Mouse (Mus musculus): ENCODE measurements around the gene Lrrtm4. TPM values are rescaled to one million over a fixed set of nuclear protein-coding genes. Genes with fewer than 3 reads are reported as not detected.
A peak's percentile ranks its signal among the peaks of the same experiment; 100 is the strongest.

Lrrtm4 gene
- polyA plus RNA-seq, 1 experiment from 2014 or later, result 8.7 TPM

GRCm38 (mm10) chr6:80352307-80352706, 333.6 kb downstream of the Lrrtm4 start:
- no peak overlapping the region for H3K4me2 ChIP-seq (replicated peaks)
- WGBS, result 79% methylated on average over 1 of the region's 1 CpGs
- no peak for ATAC-seq
- H3K27ac ChIP-seq, result no peak overlapping the region
- no peak overlapping the region for H3K9ac ChIP-seq (replicated peaks)
- H3K4me1 ChIP-seq (replicated peaks), result no peaks in the 10 kb centered on the region
- no peaks in the 10 kb centered on the region for H3K27me3 ChIP-seq
- H3K9me3 ChIP-seq, result no peaks in the 10 kb centered on the region
- no peaks in the 10 kb centered on the region for H3K36me3 ChIP-seq
- H3K4me3 ChIP-seq (replicated peaks), result no peak overlapping the region

DNA sequence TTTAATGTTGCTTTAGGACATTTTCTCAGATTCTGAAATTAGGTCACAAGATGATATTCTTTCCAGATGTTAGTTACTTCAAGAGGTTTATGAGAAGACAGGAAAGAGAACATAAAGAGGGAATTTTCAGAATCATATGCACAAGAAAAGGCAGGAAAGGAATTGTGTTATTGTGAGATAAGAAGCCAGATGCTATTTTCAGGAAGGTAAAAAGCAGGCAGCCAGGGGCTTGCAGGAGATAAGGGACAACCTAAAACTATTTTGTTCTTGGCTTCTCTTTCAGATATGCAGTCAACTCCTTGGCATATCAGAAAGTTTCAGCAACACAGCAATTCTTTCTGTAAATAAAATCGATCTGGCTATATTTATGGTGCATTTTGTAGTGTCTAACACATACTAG, 338.4 kb downstream of the Lrrtm4 start:
- Histone ChIP-seq H3K27ac (no peak overlapping the region), H3K4me2 (replicated peaks) (no peak overlapping the region), H3K9ac (replicated peaks) (no peak overlapping the region), H3K4me3 (replicated peaks) (no peak overlapping the region), H3K27me3 (no peaks in the 10 kb centered on the region), H3K4me1 (replicated peaks) (no peaks in the 10 kb centered on the region), H3K36me3 (no peaks in the 10 kb centered on the region), H3K9me3 (no peaks in the 10 kb centered on the region)
- 91% methylated on average over 1 of the region's 1 CpGs for WGBS
- no peak for ATAC-seq

GRCm38 (mm10) chr6:80363593-80363992, 344.9 kb downstream of the Lrrtm4 start:
- Histone ChIP-seq H3K27ac (no peak overlapping the region), H3K4me3 (replicated peaks) (no peak overlapping the region), H3K27me3 (no peaks in the 10 kb centered on the region), H3K36me3 (no peaks in the 10 kb centered on the region), H3K9ac (replicated peaks) (no peak overlapping the region), H3K9me3 (no peaks in the 10 kb centered on the region), H3K4me2 (replicated peaks) (no peak overlapping the region), H3K4me1 (replicated peaks) (no peaks in the 10 kb centered on the region)
- ATAC-seq, result no peak

DNA sequence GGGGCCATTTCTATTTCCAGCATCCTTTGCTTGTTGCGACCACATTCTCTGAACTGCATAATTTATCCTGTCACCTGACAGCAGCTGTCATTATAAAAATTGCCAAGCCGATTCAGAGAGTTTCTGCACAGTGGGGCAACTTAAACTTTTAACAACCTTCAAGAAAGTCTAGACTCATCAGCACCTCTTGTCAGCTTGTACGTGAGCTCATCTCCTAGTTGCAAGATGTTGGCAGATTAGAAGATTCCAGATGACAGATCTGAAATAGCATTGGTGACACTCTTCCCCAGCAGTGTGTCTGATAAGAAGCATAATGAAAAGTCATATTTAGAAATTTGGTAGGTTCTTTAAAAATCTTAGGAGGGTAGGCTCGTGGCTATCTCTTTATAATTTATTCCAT, 347.9 kb downstream of the Lrrtm4 start:
- WGBS, result 78% methylated on average over 4 of the region's 4 CpGs
- Histone ChIP-seq H3K4me3 (replicated peaks) (no peak overlapping the region), H3K9me3 (no peaks in the 10 kb centered on the region)

GRCm38 (mm10) chr6:80389571-80389970, 370.9 kb downstream of the Lrrtm4 start:
- Histone ChIP-seq H3K36me3 (no peaks in the 10 kb centered on the region), H3K4me3 (replicated peaks) (no peak overlapping the region), H3K4me1 (replicated peaks) (no peaks in the 10 kb centered on the region), H3K27me3 (no peaks in the 10 kb centered on the region), H3K9me3 (no peaks in the 10 kb centered on the region), H3K9ac (replicated peaks) (no peak overlapping the region), H3K27ac (no peak overlapping the region), H3K4me2 (replicated peaks) (no peak overlapping the region)
- ATAC-seq, result no peak
- 30% methylated on average over 4 of the region's 4 CpGs for WGBS

More for the DNA sequence above, 347.9 kb downstream of the Lrrtm4 start:
- Histone ChIP-seq H3K27ac (no peak overlapping the region), H3K9ac (replicated peaks) (no peak overlapping the region), H3K4me1 (replicated peaks) (no peaks in the 10 kb centered on the region), H3K27me3 (no peaks in the 10 kb centered on the region), H3K4me2 (replicated peaks) (no peak overlapping the region), H3K36me3 (no peaks in the 10 kb centered on the region)
- ATAC-seq, result no peak

DNA sequence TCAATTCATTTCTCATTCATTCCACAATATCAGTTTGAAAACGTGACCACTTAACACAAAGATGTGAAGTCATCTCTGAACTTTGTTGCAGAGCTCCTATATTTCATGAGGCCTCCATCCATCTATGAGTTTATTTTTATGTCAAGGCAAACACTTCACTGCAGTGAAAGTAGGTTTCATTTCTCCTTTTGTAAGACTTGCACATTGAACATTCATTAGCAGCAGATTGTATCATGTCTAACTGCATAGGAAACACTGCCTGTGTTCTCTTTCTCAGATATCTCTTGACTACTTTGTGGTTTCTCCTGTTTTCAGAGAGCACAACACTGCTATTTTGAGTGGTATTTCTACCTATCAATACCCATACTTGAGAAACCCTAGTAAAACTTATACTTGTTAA, 388.1 kb downstream of the Lrrtm4 start:
- Histone ChIP-seq H3K4me2 (replicated peaks) (no peak overlapping the region), H3K4me3 (replicated peaks) (no peak overlapping the region), H3K9me3 (no peaks in the 10 kb centered on the region), H3K27ac (no peak overlapping the region), H3K9ac (replicated peaks) (no peak overlapping the region), H3K36me3 (no peaks in the 10 kb centered on the region), H3K27me3 (no peaks in the 10 kb centered on the region), H3K4me1 (replicated peaks) (no peaks in the 10 kb centered on the region)
- 89% methylated on average over 1 of the region's 1 CpGs for WGBS
- ATAC-seq, result no peak

GRCm38 (mm10) chr6:80440135-80440534, 421.5 kb downstream of the Lrrtm4 start:
- no peak overlapping the region for H3K9ac ChIP-seq (replicated peaks)
- no peak overlapping the region for H3K27ac ChIP-seq
- no peaks in the 10 kb centered on the region for H3K4me1 ChIP-seq (replicated peaks)
- H3K27me3 ChIP-seq, result no peaks in the 10 kb centered on the region
- no peak overlapping the region for H3K4me2 ChIP-seq (replicated peaks)
- no peak for ATAC-seq
- H3K9me3 ChIP-seq, result no peaks in the 10 kb centered on the region
- H3K36me3 ChIP-seq, result no peaks in the 10 kb centered on the region
- no peak overlapping the region for H3K4me3 ChIP-seq (replicated peaks)

GRCm38 (mm10) chr6:80470546-80470945, 451.9 kb downstream of the Lrrtm4 start:
- H3K4me1 ChIP-seq (replicated peaks), result no peaks in the 10 kb centered on the region; the same call in 1 of the 2 replicates
- 77% methylated on average over 4 of the region's 4 CpGs for whole genome bisulfite sequencing
- H3K4me2 ChIP-seq (replicated peaks), result no peak overlapping the region

DNA sequence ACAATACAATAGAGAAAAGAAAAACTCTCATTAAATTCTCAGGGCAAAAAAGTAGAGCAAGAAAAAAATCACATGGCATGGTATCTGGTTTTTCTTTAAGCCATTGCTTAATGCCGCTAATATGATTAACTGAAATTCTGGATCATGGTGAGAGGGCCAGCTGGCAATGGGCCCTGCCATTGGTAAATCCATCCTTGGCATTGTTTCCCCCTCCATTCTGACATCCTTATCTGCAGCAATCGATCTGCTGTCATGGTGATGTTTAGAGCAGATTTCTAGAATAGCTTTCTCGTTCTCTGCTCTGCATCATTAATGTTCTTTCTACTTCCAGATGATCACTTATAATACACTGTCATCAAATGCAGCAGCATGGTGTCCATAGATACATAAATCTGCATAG, 457.5 kb downstream of the Lrrtm4 start:
- WGBS, result 53% methylated on average over 3 of the region's 3 CpGs
- Histone ChIP-seq H3K27me3 (no peaks in the 10 kb centered on the region), H3K27ac (no peak overlapping the region), H3K36me3 (no peaks in the 10 kb centered on the region), H3K9ac (replicated peaks) (no peak overlapping the region), H3K4me3 (replicated peaks) (no peak overlapping the region), H3K4me2 (replicated peaks) (no peak overlapping the region), H3K9me3 (no peaks in the 10 kb centered on the region), H3K4me1 (replicated peaks) (peaks cover 6% of the 10 kb centered on the region)
- peak; percentile 34; the same call in 1 of the 2 replicates for ATAC-seq

More at GRCm38 (mm10) chr6:80470546-80470945, 451.9 kb downstream of the Lrrtm4 start:
- Histone ChIP-seq H3K9ac (replicated peaks) (no peak overlapping the region), H3K9me3 (no peaks in the 10 kb centered on the region), H3K36me3 (no peaks in the 10 kb centered on the region), H3K27ac (no peak overlapping the region), H3K4me3 (replicated peaks) (no peak overlapping the region), H3K27me3 (no peaks in the 10 kb centered on the region)
- no peak for ATAC-seq

GRCm38 (mm10) chr6:80545017-80545416, 526.3 kb downstream of the Lrrtm4 start:
- 13% methylated on average over 1 of the region's 1 CpGs for WGBS
- Histone ChIP-seq H3K36me3 (no peaks in the 10 kb centered on the region), H3K9me3 (no peaks in the 10 kb centered on the region), H3K4me3 (replicated peaks) (no peak overlapping the region), H3K27ac (no peak overlapping the region), H3K4me1 (replicated peaks) (no peaks in the 10 kb centered on the region), H3K27me3 (no peaks in the 10 kb centered on the region), H3K9ac (replicated peaks) (no peak overlapping the region), H3K4me2 (replicated peaks) (no peak overlapping the region)
- no peak for ATAC-seq

DNA sequence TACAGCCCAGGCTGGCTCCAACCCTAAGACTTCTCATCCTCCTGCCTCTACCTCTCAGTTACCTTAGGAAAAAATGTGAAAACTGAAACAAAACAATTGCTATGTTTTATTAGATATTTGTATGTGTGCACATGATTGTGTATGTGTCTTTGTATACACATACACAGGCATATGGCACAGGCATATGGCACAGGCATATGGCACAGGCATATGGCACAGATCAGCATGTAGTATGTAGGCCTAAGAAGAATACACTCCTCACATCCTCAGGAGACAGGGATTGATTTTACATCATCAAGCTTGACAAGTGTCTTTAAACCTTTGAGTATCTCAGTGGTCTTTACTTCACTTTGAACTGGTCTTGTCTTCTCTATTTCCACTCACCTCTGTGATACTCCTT, 531.2 kb downstream of the Lrrtm4 start:
- Histone ChIP-seq H3K9ac (replicated peaks) (no peak overlapping the region), H3K4me2 (replicated peaks) (no peak overlapping the region), H3K4me3 (replicated peaks) (no peak overlapping the region), H3K27ac (no peak overlapping the region), H3K4me1 (replicated peaks) (no peaks in the 10 kb centered on the region), H3K9me3 (no peaks in the 10 kb centered on the region), H3K27me3 (no peaks in the 10 kb centered on the region), H3K36me3 (no peaks in the 10 kb centered on the region)
- ATAC-seq, result no peak

DNA sequence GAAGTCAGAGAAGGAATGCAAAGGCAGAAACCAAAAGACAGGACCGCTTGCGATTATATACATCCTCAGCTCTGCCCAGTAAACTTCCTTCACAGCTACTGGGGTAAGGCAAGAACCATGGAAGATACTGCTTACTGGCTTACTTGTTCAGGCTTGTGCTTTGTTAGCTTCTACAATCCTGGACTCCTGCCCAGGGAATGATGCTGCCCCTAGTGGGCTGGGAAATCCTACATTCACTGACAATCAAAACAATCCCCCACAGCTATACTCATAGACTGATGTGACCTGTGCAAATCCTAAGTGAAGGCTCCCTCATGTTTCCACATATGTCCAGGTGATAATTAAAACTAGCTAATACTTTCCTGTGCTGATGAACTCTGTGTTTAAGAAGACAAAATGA, 534.7 kb downstream of the Lrrtm4 start:
- no peak for ATAC-seq
- Histone ChIP-seq H3K4me1 (replicated peaks) (no peaks in the 10 kb centered on the region), H3K36me3 (no peaks in the 10 kb centered on the region), H3K9ac (replicated peaks) (no peak overlapping the region), H3K9me3 (no peaks in the 10 kb centered on the region), H3K4me3 (replicated peaks) (no peak overlapping the region), H3K4me2 (replicated peaks) (no peak overlapping the region), H3K27me3 (no peaks in the 10 kb centered on the region), H3K27ac (no peak overlapping the region)
- WGBS, result 98% methylated on average over 2 of the region's 2 CpGs

DNA sequence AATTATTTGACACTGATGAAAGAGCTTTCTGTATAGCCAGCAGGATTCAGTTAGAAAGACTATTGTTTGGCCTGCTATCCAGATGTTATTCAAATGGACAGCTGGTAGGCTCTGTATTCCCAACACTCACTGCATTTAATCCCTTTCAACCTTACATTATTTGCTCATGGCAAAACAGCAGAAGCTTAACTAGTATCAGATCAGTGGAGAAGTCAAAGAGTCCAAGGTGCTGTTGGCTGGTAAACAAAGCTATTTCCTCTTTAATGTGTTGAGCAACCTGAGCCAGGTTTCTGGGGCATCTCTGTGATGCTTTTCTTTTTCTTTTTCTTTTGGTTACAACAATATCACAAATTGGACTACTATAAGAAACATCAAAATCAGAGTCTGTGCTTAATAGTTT, 536.3 kb downstream of the Lrrtm4 start:
- H3K4me2 ChIP-seq (replicated peaks), result no peak overlapping the region
- no peaks in the 10 kb centered on the region for H3K27me3 ChIP-seq
- H3K36me3 ChIP-seq, result no peaks in the 10 kb centered on the region
- H3K27ac ChIP-seq, result no peak overlapping the region
- no peak overlapping the region for H3K4me3 ChIP-seq (replicated peaks)
- no peak for ATAC-seq
- no peak overlapping the region for H3K9ac ChIP-seq (replicated peaks)
- H3K9me3 ChIP-seq, result no peaks in the 10 kb centered on the region
- no peaks in the 10 kb centered on the region for H3K4me1 ChIP-seq (replicated peaks)
